Mouse (Mus musculus) neural tube, embryonic 14.5 days (tissue): Measurements from ENCODE around the gene Pik3r1. TPM values are rescaled to one million over a fixed set of nuclear protein-coding genes. Genes with fewer than 3 reads are reported as not detected.

Experiments used
- ATAC-seq: fragments of 200-750 bp; cut with Nextera tagmentation; 2 replicates; pipeline ENCODE4 v1.8.0; 2017; ENCODE audit warnings: low read depth, mild to moderate bottlenecking, moderate TSS enrichment, moderate library complexity
- H3K27ac ChIP-seq: fragments of 300-500 bp; sonication (generic); 2 replicates; pipeline ENCODE4 v1.5.1; 2014; ENCODE audit warnings: low read depth, mild to moderate bottlenecking, control low read depth, low read length, moderate library complexity, mixed read lengths
- H3K27me3 ChIP-seq: fragments of 300-500 bp; sonication (generic); 2 replicates; pipeline ENCODE4 v1.6.1; 2014; ENCODE audit warnings: low read length; ENCODE audit not compliant: control insufficient read depth, insufficient read depth
- H3K36me3 ChIP-seq: fragments of 300-500 bp; sonication (generic); 2 replicates; pipeline ENCODE4 v1.6.1; 2014; ENCODE audit warnings: low read length, mixed read lengths; ENCODE audit not compliant: control insufficient read depth, insufficient read depth
- H3K4me1 ChIP-seq: fragments of 300-500 bp; sonication (generic); 2 replicates; pipeline ENCODE4 v1.6.1; 2014; ENCODE audit warnings: low read length; ENCODE audit not compliant: control insufficient read depth, insufficient read depth
- H3K4me2 ChIP-seq: fragments of 300-500 bp; sonication (generic); 2 replicates; pipeline ENCODE4 v1.6.1; 2014; ENCODE audit warnings: mild to moderate bottlenecking, low read depth, low read length, control low read depth
- H3K4me3 ChIP-seq: fragments of 300-500 bp; sonication (generic); 2 replicates; pipeline ENCODE4 v1.5.1; 2014; ENCODE audit warnings: low read depth, low read length, control low read depth, mixed read lengths
- H3K9ac ChIP-seq: fragments of 300-500 bp; sonication (generic); replicated peaks from 2 replicates; pipeline ENCODE4 v1.6.1; 2014; ENCODE audit warnings: low read depth, mild to moderate bottlenecking, control low read depth, low read length, mixed read lengths
- H3K9me3 ChIP-seq: fragments of 300-500 bp; sonication (generic); 2 replicates; pipeline ENCODE4 v1.6.1; 2016; ENCODE audit warnings: low read length; ENCODE audit not compliant: control insufficient read depth
- WGBS: fragments of 180-500 bp; shearing (Covaris S2); extraction: QIAGEN DNeasy Blood & Tissue Kit; methylation state at CpG from one replicate; pipeline ENCODE4 v1.1.7; 2014; 5-methylcytosine and 5-hydroxymethylcytosine counted together
- polyA plus RNA-seq: library from polyadenylated mRNA; unstranded; fragments of >200 nt; fragmentation: Nextera tagmentation; extraction: Ambion mirVana; gene quantifications from 2 replicates; pipeline ENCODE4 v1.2.1, GENCODE M21; 2014

The Pik3r1 gene
- polyA plus RNA-seq, 1 experiment from 2014 or later: 136 TPM

DNA sequence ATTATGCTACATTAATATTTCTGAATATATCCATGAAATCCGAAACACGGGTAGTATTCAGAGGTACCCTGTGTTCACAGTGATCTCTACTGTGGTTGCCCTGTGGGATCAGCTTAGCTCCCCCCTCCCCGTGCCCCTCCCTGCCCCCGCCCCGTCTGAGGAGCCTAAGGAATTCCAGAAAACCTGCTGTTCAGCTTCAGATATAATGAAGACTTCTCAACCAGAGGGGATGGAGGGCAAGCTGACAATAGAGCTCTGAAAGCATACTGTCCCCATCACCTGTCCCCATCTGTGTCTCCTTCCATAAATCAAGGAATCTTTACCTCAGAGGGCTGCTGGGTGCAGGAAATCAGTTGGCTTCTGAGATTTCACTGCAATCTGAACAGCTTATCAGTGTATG lies 70.6 kb downstream of the Pik3r1 start:
- Histone ChIP-seq H3K27me3 (no peaks in the 10 kb centered on the region), H3K36me3 (peaks cover 4% of the 10 kb centered on the region), H3K9me3 (no peaks in the 10 kb centered on the region), H3K27ac (no peak overlapping the region), H3K4me1 (peaks cover 14% of the 10 kb centered on the region; the same call in 1 of the 2 replicates), H3K4me2 (no peak overlapping the region), H3K4me3 (no peak overlapping the region), H3K9ac (no peak overlapping the region)
- ATAC-seq: no peak
- WGBS: 66% methylated on average over 5 of the region's 5 CpGs

GRCm38 (mm10) chr13:101696827-101697226 lies 71.2 kb downstream of the Pik3r1 start:
- peaks cover 14% of the 10 kb centered on the region; the same call in 1 of the 2 replicates for H3K4me1 ChIP-seq
- no peaks in the 10 kb centered on the region for H3K27me3 ChIP-seq
- H3K36me3 ChIP-seq: peaks cover 4% of the 10 kb centered on the region
- H3K4me2 ChIP-seq: no peak overlapping the region
- no peaks in the 10 kb centered on the region for H3K9me3 ChIP-seq
- no peak overlapping the region for H3K4me3 ChIP-seq
- H3K27ac ChIP-seq: no peak overlapping the region
- no peak for ATAC-seq
- WGBS: 77% methylated on average over 7 of the region's 7 CpGs
- no peak overlapping the region for H3K9ac ChIP-seq

DNA sequence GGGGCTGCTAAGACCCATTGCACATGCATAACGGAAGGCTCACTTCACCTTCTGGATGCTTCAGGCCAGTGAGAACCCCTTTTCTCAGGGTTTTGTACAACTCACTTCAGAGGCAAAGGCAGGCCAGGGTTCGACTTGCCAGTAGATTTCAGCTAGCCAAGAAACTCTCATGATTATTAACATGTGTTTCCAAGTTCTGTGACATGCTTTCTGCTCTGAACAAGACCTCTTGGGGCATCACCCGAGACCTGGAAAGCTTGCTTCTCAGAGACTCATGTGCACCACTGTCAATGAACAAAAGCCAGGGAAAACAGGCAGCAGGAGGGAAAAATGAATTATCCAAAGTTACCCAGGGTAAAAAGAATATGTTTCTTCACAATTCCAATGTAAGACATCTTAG lies 71.7 kb downstream of the Pik3r1 start:
- Histone ChIP-seq H3K9me3 (no peaks in the 10 kb centered on the region), H3K27me3 (no peaks in the 10 kb centered on the region), H3K4me2 (no peak overlapping the region), H3K4me1 (peaks cover 17% of the 10 kb centered on the region; the same call in 1 of the 2 replicates), H3K4me3 (no peak overlapping the region), H3K27ac (no peak overlapping the region), H3K36me3 (no peaks in the 10 kb centered on the region; the same call in 1 of the 2 replicates), H3K9ac (no peak overlapping the region)
- no peak for ATAC-seq
- 72% methylated on average over 3 of the region's 3 CpGs for WGBS

GRCm38 (mm10) chr13:101695876-101696275 lies 72.1 kb downstream of the Pik3r1 start:
- ATAC-seq: no peak
- no peak overlapping the region for H3K4me3 ChIP-seq
- H3K27me3 ChIP-seq: no peaks in the 10 kb centered on the region
- 4% methylated on average over 7 of the region's 7 CpGs for WGBS
- H3K9ac ChIP-seq: no peak overlapping the region
- no peak overlapping the region for H3K27ac ChIP-seq
- no peak overlapping the region for H3K4me2 ChIP-seq
- no peaks in the 10 kb centered on the region for H3K9me3 ChIP-seq
- H3K4me1 ChIP-seq: peaks cover 18% of the 10 kb centered on the region; the same call in 1 of the 2 replicates
- no peaks in the 10 kb centered on the region; the same call in 1 of the 2 replicates for H3K36me3 ChIP-seq

DNA sequence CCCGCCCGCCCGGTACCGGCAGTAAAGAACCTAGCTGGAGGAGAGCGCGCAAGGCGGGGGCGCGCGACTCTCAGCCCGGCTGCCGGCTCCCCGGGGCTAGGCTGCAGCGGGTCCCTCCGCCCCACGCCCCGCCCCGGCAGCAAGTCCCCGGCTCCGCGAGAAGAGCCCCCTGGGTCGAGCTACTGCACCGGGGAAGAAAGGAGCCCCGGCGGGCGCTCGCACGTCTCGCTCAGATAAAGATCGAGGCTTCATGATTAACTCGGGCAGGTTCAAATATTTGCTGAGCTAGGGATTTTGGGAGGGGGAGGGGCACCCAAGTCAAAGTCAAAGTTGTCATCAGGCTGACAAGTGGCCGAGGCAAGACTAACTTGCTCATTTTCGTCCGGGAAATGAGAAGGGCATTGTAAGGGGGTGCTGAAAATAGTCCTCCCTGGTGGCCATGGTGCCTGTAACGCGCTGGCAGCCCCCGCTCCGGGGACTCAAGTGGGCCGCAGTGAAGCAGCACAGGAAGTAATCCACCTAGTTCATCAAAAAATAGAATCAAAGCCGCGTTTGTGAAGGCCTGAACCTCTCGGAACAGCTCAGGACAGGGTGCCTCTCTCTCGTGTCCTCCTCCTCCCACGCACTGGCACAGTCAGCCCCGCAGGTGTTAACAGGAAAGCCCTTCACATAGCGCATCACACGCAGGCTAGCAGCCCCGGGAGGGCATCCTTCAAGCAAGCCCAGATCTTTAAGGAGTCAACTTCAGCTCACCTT lies 73.3 kb downstream of the Pik3r1 start:
- Histone ChIP-seq H3K4me2 (peak overlapping the region; percentile 91), H3K27ac (peak overlapping the region; percentile 92), H3K9me3 (no peaks in the 10 kb centered on the region), H3K4me3 (peak overlapping the region; percentile 59), H3K9ac (peak overlapping the region; percentile 79), H3K36me3 (no peaks in the 10 kb centered on the region; the same call in 1 of the 2 replicates), H3K4me1 (peaks cover 18% of the 10 kb centered on the region; the same call in 1 of the 2 replicates), H3K27me3 (no peaks in the 10 kb centered on the region)
- peak; percentile 50 for ATAC-seq
- under 1% methylated on average over 48 of the region's 48 CpGs for WGBS

DNA sequence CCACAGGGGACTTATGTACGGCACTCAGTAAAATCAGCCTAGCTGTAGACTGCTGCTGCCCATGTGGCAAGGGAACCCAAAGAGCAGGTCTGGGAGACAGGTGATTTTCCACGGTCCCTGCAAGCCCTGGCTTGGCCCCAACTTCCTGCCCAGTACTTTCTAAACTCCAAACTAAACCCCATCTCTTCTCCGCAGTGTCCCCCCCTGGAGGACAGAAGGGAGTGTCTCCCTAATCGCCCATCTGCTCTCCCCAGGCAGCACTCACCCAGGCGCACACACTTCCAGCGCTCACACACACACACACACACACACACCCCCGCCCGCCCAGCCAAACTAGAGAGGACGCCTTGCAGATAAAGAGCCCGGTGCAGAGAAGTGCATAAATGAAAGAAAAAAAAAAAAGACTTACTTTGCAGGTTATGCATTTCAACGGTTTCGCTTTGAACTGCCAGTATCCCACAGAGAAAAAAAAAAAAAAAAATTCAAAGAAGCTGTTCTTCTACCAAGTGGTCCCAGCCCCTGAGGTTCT lies 74.0 kb downstream of the Pik3r1 start:
- peak overlapping the region; percentile 92 for H3K27ac ChIP-seq
- H3K9me3 ChIP-seq: no peaks in the 10 kb centered on the region
- WGBS: 2% methylated on average over 12 of the region's 12 CpGs
- H3K4me1 ChIP-seq: peaks cover 18% of the 10 kb centered on the region; the same call in 1 of the 2 replicates
- H3K4me2 ChIP-seq: peak overlapping the region; percentile 91
- H3K27me3 ChIP-seq: no peaks in the 10 kb centered on the region
- peak overlapping the region; percentile 79 for H3K9ac ChIP-seq
- no peaks in the 10 kb centered on the region; the same call in 1 of the 2 replicates for H3K36me3 ChIP-seq
- H3K4me3 ChIP-seq: peak overlapping the region; percentile 59
- peak; percentile 48 for ATAC-seq

DNA sequence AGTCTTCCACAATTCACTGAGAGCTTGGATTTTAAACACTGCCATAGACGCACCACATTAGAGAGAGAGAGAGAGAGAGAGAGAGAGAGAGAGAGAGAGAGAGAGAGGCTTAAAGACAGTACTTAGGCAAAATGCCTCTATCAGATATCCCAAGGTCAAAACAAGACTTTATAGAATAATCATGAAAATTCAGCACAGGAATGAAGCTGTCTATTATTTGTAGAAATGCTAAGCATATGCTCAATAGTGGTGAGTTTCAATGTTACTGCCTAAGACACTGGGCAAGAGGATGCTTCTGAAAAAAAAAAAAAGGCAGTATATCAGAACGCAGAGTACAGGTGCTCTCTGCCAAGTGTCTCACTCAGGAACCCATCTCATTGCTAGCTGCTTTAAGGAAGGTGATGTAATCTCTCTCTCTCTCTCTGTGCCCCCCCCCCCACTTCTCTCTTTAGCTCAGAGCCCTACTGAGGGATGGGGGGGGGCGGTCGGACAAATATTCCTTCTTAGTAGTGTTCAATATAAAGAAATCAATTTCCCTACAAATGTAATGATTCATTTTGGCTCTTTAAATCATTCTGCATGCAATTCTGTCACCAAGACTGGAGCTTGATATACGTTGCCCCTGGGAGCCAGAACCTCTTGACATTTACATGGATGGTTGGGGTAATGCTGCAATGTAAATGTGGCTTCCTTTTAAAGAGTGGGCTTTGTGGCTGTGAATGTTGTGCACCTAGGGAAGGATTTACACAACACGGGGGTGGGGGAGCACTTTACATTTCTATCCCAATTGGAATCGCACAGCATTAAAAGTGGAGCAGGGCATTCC lies 74.9 kb downstream of the Pik3r1 start:
- peaks cover 18% of the 10 kb centered on the region; the same call in 1 of the 2 replicates for H3K4me1 ChIP-seq
- H3K9me3 ChIP-seq: no peaks in the 10 kb centered on the region
- H3K9ac ChIP-seq: peak overlapping the region; percentile 79
- ATAC-seq: peak; percentile 33
- peak overlapping the region; percentile 92 for H3K27ac ChIP-seq
- no peaks in the 10 kb centered on the region for H3K27me3 ChIP-seq
- 36% methylated on average over 7 of the region's 7 CpGs for WGBS
- peak overlapping the region; percentile 91 for H3K4me2 ChIP-seq
- peak overlapping the region; percentile 59 for H3K4me3 ChIP-seq
- peaks cover 3% of the 10 kb centered on the region; the same call in 1 of the 2 replicates for H3K36me3 ChIP-seq

DNA sequence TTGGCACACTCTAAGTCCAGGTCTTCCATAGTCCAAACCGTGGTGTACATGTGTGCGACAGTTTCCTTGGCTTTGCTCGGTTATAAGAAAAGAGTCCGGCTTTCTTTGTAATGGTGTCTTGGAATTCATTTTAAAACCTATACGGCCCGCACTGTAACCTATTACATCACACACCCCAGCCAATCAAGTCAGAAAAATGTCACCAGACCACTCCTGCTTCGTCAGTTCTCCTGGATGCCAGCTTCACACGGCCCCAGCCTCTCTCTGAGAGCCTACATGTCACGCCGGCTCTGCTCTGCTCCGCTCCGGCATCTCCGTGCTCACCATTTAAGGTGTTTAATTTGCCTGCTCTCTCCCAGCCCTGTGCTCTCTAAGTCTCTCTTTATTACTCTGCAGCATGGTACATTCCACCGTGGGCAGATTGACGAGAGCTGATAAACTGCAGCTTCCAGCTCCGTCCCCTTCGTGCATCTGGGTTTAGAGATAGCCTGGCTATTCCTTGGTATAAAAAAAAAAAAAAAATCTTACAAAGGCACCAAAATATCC lies 75.7 kb downstream of the Pik3r1 start:
- Histone ChIP-seq H3K9ac (peak overlapping the region; percentile 67), H3K27me3 (no peaks in the 10 kb centered on the region), H3K4me3 (peak overlapping the region; percentile 59), H3K9me3 (no peaks in the 10 kb centered on the region), H3K4me1 (peaks cover 18% of the 10 kb centered on the region; the same call in 1 of the 2 replicates), H3K36me3 (peaks cover 10% of the 10 kb centered on the region), H3K4me2 (peak overlapping the region; percentile 91), H3K27ac (peak overlapping the region; percentile 92)
- 13% methylated on average over 17 of the region's 17 CpGs for WGBS
- ATAC-seq: peak; percentile 82
